Mouse (Mus musculus) G1E (cell line): ENCODE data around the gene Vav1.

Experiments
- CTCF ChIP-seq: IDR thresholded peaks from 2 replicates; pipeline ENCODE4 v1.5.1; 2012; ENCODE audit warnings: low read depth, low read length, inconsistent platforms, mixed read lengths
- GATA1 ChIP-seq: IDR thresholded peaks from 2 replicates; pipeline ENCODE4 v1.6.1; 2012; ENCODE audit warnings: borderline replicate concordance, low read length, inconsistent platforms, mixed read lengths

DNA sequence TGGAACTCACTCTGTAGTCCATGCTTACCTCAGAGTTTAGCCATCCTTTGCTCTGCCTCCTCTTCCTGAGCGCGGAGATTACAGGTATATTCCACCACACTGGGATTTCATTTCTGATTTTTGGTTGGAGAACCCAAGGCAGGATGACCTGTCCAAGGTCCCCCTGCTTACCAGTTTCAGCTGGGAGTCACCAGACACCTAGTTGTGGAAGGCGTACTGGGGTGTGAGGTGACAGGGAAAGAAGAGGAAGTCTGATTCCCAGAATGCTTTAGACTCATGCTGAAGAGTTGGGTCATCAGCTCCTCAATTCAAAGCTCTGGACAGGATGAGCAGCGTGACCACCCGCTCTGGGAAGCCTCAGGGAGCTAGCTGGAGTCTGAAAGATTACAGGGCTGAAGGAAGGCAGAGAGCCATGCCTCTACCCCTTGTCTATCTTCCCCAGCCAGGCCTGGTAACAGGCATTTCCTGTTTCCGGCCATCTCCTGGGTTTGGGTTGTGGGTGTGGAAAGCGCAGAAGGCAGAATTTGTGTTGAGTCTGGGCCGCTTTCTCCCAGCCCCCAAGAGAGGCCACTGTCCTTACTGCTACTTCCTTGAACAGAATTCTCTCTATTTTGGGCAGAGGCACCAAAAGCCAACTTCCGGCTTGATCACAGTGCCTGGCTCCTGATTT is 11.2 kb downstream of the Vav1 start:
- no peak for TF ChIP-seq GATA1
- TF ChIP-seq CTCF: no peak
